Mouse (Mus musculus) embryo, embryonic 9.5 days (tissue): ENCODE data around the gene Ints12.

Source experiments
- DNase-seq: peaks from one replicate; pipeline ENCODE4 v3.0.0-alpha.2; 2017; ENCODE audit errors: extremely low spot score

The Ints12 gene

DNA sequence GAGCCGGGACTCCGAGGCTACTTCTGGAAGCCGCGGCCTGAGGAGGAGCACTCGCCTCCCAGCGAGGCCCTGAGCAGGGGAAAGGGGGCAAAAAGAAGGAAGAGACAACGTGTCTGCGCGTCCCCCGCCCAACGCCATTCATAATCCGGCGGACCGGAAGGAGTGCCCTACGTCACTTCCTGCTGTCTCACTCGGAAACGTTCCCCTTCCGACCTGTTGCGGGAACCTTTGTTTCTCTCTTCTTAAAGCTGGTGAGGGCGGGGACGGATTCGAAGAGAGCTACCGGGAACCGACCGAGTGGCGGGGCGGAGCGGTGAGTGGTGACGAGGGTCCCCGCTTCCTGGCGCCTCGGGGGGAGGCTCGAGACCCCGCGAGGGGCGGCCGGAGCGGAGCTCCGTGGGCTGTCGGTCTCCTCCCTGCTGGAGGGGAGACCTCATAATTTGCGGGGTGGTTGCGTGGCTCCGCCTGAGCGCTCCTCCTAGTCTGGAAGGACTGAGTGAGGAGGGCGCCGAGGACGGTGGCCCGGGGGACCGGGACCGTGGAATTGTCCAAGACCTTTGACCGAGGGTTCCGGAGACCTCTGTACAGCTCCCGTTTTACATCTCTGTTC is at the start of gene Ints12, which contains the start of gene Gstcd:
Ints12 (plus strand) TSS at position 177 of the 610 bp plus-strand sequence.
Gstcd (minus strand) TSS at position 370 of the 610 bp plus-strand sequence.
- DNase-seq = peak; percentile 91

DNA sequence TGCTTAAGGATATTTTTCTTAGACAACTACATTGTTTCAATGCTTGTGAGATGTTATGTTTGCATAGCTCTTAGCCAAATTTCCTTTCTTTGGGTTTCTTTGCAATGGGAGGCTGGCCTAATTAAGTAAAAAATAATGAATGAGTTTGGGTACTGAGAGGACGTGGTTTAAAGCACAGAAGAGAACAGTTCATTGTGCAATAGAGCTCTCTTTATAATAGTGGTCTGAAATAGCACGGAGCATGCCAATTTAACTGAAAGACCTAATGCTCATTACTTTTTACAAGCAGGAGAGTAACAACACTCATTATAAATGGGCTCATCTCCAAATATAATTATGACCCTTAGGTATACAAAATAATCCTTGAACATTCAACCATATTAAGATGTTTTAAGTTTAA is 39.6 kb upstream of the Ints12 start:
- DNase-seq = no peak

DNA sequence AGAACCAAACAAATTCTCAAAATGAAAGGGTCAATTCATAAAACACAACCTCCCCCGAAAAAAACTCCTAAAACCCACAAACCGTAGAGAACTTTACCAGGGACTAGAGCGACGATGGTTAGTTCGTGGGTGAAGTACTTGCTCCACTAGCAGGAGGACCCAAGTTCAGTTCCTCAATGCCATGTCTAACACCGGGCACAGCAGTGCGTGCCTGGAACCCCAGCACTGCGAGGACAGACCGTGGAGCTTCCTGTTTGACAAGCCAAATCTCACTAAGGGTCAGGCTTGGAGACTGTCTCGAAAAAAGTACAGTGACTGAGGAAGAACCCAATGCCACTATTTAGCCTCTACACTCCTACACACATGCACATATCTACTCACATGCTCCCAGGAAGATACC is 16.1 kb upstream of the Ints12 start:
- no peak for DNase-seq

DNA sequence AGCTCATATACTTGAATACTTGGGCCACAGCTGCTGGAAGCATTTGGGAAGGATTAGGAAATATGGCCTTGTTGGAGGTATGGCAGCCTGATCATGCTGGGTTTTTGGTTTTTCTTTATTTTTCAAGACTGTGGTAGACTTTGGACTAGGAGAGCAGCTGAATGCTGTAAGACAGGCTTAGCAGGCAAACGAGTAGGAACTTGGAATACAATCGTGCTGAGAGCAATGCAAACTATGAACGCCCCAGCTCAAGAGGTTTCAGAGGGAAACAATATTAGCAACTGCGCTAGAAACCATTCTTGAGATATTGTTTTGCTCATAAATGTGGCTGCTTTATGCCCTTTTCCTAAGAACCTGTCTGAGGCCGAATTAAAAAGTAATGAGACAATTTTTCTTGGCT is 8.9 kb upstream of the Ints12 start:
- no peak for DNase-seq

DNA sequence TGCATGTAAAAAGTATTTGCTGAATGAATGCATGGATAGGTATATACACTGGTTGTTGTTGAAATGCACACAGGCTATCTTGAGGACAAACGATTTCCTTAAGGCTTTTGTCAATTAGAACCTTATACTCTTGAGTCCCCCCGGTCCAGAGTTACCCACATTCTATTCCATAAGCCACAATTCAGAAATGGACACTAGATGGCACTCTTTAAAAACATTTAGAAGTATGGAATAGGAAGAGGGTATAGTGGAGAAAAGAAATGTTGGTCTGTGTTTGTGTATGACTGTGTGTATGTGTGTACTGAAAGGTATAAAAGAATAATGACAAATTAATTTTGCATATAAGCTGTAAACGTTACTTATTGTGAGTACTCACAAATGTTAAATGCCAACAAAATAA is 5.8 kb upstream of the Ints12 start:
- DNase-seq = peak; percentile 10

DNA sequence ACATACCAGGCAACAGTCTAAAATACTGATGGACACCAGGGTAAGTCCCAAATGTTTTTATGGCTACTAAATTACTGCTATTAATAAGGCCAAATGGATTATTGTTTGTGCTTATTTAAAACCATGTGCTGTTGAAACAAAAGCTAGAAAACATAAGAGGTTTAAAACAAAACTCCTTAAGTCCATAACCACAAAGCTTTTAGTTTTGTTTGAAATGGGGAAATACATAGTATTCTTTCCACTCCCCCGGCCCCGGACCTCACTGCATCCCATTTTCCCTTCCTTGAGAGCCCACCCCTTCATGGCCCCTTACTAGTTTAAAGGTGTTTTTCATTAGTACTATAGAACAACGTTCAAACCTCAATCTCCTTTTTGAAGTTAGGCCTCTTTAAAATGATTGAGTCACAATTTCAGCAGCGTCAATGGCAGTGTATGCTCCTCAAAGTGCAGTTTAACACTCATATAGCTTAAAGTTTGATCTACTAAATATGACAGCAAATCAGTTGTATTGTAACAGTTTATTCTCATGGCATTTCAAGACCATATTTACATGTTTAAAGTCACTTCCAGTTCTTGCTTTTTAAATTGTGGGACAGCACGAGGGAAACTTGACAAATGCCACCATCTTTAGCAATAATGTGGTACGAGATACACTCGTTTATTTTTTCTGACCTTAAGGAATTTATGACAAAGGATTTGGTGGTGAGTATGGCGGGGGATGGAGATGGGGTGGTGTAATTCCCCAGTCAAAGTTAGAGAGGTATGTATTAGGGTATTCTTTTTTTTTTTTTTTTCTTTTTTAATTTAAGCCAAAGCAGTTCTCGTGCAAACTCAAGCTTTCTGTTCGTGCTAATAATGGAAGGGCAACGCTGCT is 1.2 kb upstream of the Ints12 start:
- DNase-seq = peak; percentile 37

DNA sequence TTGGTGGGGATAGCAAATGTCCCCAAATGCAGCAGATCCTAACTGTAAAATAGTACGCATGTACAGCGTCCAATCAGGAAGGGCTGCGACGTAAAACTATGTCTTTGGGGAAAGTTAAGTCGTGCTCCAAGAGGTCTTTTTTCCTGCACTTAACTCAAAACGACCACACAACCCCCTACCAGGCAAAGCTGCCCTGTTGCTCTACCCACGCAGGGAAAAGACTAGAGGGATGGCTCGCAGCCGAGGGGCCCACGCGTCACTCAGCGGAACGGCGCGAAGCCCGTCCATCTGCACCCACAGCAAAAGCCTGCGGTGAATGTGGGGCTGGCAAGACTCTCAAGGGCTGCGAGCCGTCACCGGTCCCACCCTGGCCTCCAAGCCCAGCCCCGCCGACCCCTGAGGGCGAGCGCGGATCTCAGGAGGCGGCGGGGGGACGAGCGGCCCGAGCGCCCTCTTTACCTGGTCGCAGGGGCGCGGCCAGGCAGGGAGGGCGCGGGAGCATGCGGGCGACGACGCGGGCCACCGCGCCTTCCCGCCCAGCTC is 448 bp upstream of the Ints12 start:
- no peak for DNase-seq

DNA sequence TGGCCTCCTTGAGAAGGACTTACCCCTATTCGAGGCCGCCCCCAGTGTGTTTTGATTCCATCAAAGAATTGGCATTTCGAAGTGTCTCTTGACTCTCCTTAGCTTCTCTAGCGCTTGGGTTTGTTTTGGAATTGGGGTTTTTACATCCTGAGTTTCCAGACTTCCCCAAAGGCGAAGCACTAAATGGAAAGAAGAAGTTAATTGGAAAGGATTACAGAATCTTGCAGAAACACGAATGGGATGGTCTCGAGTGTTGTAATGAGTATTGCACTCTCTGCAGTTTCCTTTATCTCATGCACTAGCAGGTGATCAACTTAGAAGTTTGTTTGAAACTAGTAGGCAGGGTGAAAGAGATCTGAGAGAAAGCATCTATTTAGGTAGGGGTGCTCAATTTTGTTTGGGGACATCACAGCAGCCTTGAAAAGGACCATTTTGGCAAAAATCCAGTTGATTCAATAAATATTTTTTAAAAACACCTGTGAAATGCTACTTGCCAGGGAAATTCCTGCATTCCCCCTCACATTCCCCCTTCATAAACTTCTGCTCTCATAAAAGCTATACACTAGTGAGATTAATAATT is 724 bp downstream of the Ints12 start:
- no peak for DNase-seq

DNA sequence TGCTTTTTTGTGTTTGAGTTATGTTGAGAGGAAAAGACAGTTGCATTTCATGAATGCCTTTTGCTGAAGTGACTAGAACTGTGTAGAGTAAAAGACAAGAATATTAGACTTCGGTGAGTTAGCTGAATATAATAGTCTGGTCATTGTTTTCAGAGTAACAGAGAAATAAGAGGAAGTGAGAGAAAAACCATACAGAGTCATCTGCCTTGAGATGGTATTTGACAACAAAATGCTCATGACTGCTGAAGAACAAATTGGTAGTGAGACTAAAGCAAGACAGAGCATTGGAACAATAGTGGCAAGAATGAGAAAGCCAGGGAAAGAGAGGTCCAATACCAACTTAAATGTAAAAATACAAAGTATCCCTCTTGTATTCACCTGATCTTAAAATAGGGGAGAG is 1.3 kb downstream of the Ints12 start:
- no peak for DNase-seq

DNA sequence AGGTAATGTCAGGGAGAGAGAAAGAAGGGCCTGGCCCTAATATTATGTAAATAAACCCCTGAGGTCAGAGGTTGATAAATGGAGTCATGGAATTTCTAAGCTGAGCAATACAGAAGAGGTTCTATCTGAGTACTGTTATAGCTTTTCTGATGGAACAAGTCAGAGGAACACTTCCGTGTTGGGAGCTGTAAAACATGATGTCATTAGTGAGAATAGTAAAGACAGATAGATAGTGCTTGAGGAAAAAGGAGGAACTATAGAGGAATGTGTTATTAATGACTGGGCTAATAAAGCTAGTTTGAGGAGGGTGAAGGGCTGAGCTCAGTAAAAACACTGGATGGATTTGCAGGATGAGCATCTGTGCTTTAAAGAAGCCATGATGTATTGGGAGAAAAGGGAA is 2.7 kb downstream of the Ints12 start:
- no peak for DNase-seq

DNA sequence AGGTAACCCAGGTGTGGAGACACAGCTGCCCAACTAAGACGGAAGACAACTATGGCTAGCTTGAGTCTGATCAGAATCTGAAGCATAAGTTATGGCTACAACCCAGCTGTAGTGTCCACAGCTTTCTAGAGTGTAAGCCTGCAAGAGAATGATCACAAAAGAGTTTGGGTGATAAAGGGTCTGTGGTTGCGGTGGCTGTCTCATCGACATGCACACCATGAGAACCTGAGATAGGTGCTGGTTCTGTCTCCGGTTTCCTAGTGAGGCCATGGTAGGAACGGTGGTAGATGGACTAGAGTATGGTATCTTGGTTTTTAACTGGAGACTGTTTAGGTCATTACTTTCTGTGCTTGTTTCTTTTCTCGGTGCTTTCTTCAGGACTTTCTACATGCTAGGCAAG is 6.3 kb downstream of the Ints12 start:
- DNase-seq = no peak

DNA sequence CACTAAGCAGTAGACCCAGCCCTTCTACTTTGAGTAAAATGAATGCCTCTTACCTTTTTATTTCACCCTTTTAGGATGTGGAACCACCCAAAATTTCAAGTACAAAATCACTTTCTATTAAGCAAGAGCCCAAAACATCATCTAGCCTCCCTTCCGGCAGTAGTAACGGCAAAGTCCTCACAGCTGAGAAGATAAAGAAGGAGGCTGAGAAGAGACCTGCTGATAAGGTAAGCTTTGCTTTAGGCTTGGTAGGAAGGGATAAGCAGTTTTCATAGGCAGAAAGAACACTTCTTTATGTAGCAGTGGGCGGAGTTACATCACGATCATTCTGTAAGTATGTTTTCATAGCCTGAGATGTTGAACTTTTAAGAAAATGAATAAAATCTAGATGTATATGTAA is 6.7 kb downstream of the Ints12 start:
- no peak for DNase-seq

DNA sequence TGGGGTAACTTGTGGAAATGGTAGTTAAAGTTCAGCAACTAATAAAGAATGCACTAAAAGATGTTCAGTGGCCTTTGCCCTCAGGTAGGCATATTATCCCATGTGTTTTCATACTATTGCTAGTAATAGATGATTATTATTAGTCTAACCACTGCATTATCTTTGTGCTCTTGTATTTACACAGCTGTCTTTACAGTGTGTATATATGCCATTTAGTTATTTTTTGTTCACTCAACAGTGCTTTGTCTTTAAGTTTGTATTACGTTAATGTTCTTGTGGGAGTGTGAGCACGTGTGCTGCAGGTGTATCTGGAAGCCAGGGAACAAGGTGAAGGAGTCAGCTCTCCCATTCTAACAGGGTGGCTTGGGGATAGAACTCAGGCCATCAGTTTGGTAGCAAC is 7.3 kb downstream of the Ints12 start:
- no peak for DNase-seq

DNA sequence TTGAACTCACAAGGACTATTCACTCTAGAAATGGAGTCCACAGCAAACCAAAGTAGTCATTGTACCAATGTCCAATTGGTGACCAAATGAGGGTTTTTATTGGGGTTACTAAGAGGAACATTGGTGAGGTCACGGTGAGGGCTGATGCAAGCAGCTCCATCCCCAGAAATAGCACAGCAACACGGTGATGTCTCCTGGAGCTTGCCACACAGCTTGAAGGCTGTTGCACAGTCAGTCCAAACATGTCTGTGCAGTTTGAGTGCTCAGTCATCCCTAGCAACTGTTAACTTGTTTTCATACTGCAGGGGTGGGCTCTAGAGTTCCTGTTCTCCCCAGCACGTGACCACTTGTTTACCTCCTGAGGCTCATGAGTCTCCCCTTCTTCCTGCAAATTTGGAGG is 12.1 kb downstream of the Ints12 start:
- no peak for DNase-seq

DNA sequence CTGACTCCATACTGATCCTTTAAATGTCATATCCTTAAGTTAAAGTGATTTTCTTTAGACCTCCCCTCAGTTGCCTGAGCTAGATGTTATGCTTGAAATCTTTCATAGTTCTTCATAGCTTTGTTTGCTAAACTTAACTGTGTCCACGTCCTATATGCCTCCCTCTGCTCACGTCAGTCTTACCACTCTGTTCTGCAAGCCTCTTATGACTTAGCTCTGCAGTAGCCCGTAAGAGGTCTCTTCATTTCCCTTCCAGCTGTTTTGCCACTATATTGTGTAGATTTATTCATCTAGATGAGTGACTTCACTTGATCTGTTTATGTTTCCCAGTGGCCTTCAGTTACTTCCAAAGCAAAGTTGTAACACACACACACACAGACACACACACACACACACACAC is 12.8 kb downstream of the Ints12 start:
- no peak for DNase-seq

DNA sequence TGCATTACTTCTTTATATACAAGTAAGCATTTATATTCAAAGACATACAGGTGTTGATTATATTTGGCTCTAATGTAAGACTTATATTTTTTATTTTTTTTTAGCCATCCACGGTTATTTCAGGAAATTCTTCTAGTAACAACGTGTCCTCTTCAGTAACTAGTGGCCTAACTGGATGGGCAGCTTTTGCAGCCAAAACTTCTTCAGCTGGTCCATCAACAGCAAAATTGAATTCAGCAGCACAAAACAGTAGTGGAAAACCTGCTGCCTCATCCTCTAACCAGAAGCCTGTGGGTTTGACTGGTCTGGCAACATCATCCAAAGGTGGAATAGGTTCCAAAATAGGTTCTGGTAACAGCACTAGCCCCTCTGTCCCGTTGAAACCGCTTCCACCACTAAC is 17.1 kb downstream of the Ints12 start:
- no peak for DNase-seq

DNA sequence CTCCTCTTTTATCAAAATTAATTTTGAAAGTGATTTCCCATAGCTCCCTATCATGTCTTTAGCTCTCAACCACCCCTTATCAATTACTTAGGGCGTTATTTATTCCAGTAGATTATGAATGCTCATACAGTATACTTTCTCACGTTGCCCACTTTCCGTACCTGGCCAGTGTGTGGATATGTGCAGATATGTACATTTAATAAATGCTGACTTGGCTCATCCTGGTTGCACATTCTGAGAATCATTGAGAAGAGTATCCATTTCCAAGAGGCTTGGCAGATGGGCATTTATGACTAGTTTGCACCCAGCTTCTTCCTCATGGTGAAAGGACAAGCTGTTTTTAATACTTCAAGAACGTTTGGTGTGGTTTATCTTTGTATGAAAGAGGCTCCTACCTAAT is 18.2 kb downstream of the Ints12 start:
- DNase-seq = no peak

DNA sequence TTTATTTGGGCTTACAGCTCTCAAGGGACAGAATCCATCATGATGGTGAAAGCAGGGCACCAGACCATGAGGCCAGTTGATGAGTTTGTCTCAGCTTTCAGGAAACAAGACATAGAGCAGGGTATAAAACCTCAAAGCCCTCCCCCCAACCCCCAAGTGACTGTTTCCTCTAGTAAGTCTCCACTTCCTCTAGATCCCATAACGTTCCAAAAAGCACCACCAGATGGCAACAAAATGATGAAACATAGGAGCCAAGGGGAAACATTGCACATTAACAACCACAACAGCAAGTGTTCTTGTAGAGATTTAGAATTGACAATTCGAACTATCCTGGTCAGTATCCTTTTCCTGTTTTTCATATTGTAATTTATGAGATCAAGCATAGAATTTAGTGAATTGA is 20.1 kb downstream of the Ints12 start:
- peak; percentile 44 for DNase-seq

DNA sequence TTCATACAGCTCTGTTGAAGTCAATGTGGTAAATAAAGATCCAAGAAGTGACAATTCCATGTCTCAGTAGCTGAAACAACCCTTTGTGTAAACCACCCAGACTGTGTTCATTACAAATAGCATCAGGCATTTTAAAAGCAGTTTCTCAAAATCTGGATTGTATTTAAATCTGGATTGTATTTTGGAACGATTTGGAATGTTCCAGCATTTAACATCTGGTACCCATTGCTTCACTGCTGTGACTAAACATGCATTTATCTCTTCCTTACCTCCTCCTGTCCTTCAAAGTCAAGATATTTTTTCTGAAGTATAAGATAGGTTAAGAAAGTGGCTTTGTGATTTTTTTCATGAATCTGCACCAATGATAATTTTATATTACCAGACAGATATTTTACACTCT is 21.6 kb downstream of the Ints12 start:
- DNase-seq = no peak

DNA sequence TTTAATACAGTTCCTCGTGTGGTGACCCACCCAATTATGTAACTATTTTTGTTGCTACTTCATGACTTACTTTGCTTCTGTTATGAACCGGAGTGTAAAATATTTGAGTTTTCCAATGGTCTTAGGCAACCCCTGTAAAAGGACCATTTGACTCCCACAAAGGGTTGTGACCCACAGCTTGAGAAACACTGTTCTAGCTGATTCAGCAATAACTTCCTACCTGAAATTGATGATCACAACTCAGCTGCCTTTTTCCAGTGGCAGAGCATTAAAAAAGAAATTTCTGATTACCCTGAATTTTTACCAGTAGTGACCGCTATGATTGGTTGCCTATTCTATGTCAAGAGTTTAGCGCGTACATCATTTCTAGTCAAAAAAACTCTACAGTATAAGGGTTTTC is 39.7 kb downstream of the Ints12 start:
- DNase-seq = no peak

DNA sequence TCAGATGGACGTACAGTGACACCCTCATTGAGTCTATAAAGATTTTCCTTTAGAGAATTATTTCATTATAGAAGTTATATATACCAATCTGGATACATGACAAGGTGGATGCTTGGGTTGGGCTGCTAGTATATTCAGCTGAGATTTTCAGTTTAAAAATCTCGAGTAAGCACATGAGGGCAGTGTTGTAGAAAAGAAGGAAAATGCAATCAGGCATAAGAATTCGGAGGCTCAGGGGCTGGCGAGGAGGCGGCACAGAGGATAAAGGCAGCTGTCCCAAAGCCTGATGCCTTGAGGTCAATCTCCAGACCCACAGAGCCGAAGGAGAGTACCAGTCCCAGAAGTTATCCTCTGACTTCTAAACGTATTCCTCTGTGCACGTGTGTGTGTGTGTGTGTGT is 41.0 kb downstream of the Ints12 start:
- DNase-seq = no peak

DNA sequence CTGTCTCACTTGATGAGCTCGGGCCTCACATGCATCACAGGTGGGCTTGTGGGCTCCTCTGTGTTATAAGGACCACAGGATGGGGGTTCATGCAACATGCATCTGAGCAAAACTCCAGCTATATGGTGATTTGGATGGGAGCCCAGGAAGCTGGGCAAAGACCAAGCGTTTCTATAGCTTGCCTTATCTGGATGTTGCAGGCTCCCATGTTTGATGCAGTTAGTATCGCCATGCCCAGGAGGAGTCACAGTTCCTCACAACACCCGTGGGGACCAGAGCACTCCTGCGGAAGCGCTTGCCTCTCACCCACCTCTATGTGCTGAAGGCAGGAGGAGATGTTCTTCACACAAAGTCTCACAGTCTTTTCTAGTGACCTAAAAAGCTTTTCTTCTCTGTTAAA is 50.2 kb downstream of the Ints12 start:
- DNase-seq = no peak
